Mouse (Mus musculus): ENCODE measurements around the gene Krt76. TPM values are rescaled to one million over a fixed set of nuclear protein-coding genes. Genes with fewer than 3 reads are reported as not detected.

Krt76 gene
- not detected for total RNA-seq (2023)

DNA sequence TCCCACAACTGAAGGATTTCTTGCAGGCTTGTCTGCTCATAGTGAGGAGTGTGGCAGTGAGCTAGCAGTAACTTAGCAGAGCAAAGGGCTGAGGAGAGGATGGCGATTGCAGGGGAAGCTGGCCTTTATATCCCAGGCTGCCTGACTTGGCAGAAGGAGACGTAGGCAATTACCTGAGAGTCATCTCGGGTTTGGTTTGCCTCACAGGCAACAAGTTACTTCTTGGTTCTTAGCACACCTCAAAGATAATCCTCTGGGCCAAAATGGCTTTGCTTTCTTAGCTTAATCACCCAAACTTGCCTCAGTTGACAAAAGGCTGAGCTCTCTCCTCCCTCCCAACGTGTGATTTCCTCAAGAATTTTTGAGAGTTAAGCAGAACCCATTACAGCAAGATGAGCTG lies at the start of gene Krt76:
Krt76 (minus strand) TSS at position 101 of the 400 bp plus-strand sequence.

DNA sequence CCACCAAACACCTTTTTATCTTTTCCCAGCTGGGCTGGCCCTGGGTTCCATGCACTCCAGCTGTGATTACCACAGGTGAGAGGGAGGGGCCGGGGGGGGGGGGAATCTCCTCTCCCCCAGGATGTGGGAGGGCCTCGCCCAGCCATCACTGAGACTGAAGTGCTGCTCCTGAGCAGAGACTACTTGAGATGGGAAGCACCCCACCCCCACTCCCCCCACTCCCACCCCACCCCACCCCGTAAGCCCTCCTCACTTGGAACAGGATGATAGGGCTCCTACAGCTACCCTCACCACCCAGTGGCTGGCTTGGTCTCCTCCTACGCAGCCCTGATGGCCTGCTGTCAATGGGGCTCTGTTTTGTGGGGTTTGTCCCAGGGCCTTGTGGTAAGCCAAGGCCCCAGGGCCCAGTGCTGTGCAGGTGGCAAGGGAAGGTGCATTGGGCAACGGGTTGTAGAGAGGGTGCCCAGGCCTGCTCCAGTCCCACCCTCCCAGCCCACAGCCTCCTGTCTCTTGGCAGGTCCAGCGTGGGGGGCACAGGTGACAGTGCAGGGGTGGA lies 47.6 kb upstream of the Krt76 start, which contains the start of gene Krt79:
Krt79 (minus strand) TSS at position 51 of the 556 bp plus-strand sequence.

DNA sequence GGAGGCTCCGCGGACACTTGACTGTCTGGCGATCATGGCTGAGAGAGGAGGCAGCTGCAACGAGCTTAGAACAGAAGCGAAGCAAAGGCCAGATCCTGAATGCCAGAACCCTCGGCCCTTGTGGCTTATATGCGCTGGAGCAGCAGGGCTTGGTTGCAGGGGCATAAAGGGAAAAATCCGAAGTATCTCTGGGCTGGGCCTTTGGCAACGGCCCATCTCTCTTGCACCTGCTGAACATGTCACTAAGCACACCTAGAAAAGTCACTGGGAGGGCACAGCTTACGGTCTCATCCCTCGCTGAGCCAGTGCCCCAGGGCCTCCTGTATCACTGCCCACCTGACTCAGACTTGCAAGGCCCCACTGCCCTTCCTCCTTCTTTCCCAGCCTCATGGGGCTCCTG lies 31.9 kb upstream of the Krt76 start, which contains the start of gene Krt4:
Krt4 (minus strand) TSS at position 101 of the 400 bp plus-strand sequence.

DNA sequence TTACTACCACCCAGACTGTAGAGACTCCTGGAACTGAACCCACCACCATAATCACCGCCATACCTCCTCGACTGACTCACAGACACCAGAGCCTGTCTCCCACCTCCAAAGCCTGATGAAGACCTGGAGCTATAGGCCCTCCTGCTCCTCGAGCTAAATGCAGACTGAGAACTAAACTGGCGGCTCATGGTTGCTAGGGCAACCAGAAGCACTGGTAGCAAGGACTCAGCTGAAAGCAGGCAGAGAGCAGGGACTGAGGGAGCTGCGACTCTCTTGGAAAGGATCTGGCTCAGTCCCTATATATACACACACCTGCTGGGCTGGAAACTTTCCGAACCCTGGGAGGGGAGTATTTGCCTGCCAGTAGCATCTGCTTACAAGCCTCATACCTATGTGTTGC lies 23.3 kb downstream of the Krt76 start, which contains the start of gene Krt77:
Krt77 (minus strand) TSS at position 275 of the 400 bp plus-strand sequence.

DNA sequence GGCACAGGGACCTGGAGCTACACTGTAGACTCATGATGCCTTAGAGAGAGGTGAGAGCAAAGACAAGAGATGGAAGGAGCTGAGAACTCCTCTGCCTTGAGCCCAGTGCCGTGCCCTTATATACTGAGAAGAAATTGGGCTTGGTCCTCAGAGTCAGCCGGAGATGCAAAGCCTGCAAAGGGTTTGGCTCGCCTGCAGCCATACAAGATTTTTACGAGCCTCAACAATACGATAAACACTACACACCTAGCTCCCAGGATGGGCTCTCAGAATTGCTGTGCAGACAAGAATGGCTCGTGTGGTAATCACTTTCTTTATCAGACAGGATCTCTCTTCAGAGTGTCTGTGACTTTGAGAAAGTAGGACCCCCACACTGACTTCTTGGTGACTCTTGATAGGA lies 42.0 kb downstream of the Krt76 start, which contains the start of gene Krt1:
Krt1 (minus strand) TSS at position 101 of the 400 bp plus-strand sequence.

Other genes with a start within 250 kb of the Krt76 start
- not detected for gene Gm5478, start 245.5 kb downstream of the Krt76 start, total RNA-seq (2023)
- not detected for gene Krt6b, start 212.6 kb downstream of the Krt76 start, total RNA-seq (2023)
- not detected for gene Krt6a, start 198.6 kb downstream of the Krt76 start, total RNA-seq (2023)
- 0.50 TPM for gene Krt5, start 180.0 kb downstream of the Krt76 start, total RNA-seq (2023)
- not detected for gene Krt71, start 149.8 kb downstream of the Krt76 start, total RNA-seq (2023)
- not detected for gene Krt72, start 106.5 kb downstream of the Krt76 start, total RNA-seq (2023)
- gene Krt73, start 90.6 kb downstream of the Krt76 start, total RNA-seq (2023), result not detected
- not detected for gene Krt2, start 74.8 kb downstream of the Krt76 start, total RNA-seq (2023)
- gene Krt1, start 42.1 kb downstream of the Krt76 start, total RNA-seq (2023), result 0.38 TPM
- not detected for gene Krt77, start 23.2 kb downstream of the Krt76 start, total RNA-seq (2023)
- not detected for gene Krt4, start 31.8 kb upstream of the Krt76 start, total RNA-seq (2023)
- gene Krt79, start 47.4 kb upstream of the Krt76 start, total RNA-seq (2023), result not detected
- not detected for gene Krt78, start 61.4 kb upstream of the Krt76 start, total RNA-seq (2023)
- gene Krt8, start 111.6 kb upstream of the Krt76 start, total RNA-seq (2023), result 1.2 TPM
- 1.6 TPM for gene Krt18, start 135.3 kb upstream of the Krt76 start, total RNA-seq (2023)
- gene Eif4b, start 180.9 kb upstream of the Krt76 start, total RNA-seq (2023), result 252 TPM
- 1.5 TPM for gene Tns2, start 207.5 kb upstream of the Krt76 start, total RNA-seq (2023)
- 30.4 TPM for gene Spryd3, start 243.3 kb upstream of the Krt76 start, total RNA-seq (2023)

Data from CD4-positive naive resting alpha-beta T cell, adult 57 days (primary cell).